Mouse (Mus musculus) MEL-GATA-1-ER (cell line): ENCODE data around the gene Golga4.

Experiments
- DNase-seq: peaks from one replicate; pipeline ENCODE4 v3.0.0-alpha.2; 2012; ENCODE audit warnings: low read depth; ENCODE audit errors: extremely low read depth

Golga4 gene

DNA sequence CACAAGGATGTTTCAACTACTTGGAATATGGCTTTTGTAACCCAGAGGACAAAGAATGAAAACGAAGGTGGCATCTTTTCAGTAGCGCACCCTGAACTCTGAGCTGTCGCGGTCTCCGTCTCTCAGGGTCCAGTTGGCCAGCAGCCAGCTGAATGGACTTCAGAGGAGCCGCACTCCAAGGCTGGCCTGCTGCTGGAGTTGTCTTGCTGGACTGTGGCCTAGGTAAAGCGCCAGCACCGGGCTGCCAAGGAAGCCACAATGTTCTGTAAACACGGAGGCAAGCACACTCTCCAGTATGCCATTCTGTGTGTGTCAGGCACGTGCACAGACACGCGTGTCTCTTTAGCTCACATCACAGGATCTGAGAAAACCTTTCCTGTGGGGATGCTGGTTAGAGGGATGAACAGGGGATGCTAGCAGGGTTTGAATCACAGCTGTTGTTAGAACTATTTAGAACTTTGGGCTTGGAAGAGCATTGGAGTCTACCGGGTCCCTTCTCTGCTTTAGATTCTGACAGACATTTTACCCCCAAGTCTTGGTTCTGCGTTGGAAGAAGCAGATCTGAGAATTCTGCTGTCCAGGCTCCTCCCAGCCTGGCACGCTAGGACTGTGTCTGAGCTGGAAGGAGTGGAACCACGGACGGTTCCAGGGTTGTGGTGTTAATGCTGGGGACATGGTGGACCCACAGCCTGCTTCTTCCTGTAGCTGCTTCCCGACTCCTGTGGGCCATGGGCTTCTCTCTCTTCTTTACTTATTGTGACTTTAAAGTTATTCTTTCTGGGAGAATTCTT lies 116.5 kb downstream of the Golga4 start:
- DNase-seq, result no peak

- no peak for DNase-seq
These were observed 117.4 kb downstream of the Golga4 start for GRCm38 (mm10) chr9:118623483-118623882.

GRCm38 (mm10) chr9:118624146-118624545 lies 118.1 kb downstream of the Golga4 start:
- no peak for DNase-seq

GRCm38 (mm10) chr9:118629763-118630379 lies 123.8 kb downstream of the Golga4 start:
- no peak for DNase-seq
